Mouse (Mus musculus) brain, embryonic 14.5 days (tissue): ENCODE measurements around the gene Ctdsp1.

Experiments
- CTCF ChIP-seq: fragments of 200-500 bp; IDR thresholded peaks from 2 replicates; pipeline ENCODE4 v1.5.1; 2012; ENCODE audit warnings: inconsistent platforms, mild to moderate bottlenecking, moderate library complexity, borderline replicate concordance; ENCODE audit not compliant: insufficient read depth, insufficient read length; ENCODE audit errors: extremely low read depth
- POLR2A ChIP-seq: fragments of 200-500 bp; IDR thresholded peaks from 2 replicates; pipeline ENCODE4 v1.6.1; 2012; ENCODE audit warnings: mild to moderate bottlenecking, inconsistent platforms, borderline replicate concordance; ENCODE audit not compliant: poor library complexity, insufficient read depth, insufficient read length, severe bottlenecking; ENCODE audit errors: extremely low read depth

GRCm38 (mm10) chr1:74437702-74438427 is 46.6 kb downstream of the Ctdsp1 start:
- TF ChIP-seq CTCF (no peak), POLR2A (no peak)
